Mouse (Mus musculus): ENCODE measurements around the gene Capza1.

Capza1 gene

DNA sequence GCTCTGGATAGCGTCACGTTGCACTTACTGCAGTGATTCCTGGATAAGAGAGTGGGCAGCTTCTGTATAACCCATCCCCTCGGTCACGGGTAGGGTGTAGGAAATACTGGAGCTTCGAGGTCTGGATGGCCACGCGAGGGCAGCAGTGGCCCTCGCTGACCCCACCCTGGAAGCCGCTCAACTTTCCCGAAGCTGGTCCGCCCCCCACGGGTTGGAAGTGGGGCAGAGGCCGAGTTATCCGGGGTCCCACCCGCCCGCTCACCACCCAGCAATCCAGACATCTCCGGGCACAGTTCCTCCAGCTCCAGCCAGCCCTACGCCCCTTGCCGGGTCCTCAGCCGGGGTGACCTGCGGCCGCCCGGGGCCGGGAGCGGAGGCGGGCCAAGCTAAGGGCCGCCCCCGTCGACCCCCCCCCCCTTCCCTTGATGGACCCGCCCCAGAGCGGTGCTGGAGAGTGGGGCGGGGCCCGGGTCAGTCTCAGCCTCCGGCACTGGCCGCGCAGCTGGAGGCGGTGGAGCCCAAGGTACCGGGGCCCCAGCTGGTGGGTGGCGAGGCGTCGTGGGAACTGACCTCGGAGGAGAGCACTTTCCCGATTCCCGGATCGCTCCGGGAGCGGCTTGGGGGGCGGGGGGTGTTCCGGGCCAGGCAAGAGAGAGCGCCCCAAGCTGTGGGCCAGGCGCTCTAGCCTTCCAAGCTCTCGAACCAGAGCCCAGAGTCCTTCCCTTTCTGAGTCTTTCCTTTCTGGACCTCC, 75.6 kb downstream of the Capza1 start:
- no peak for DNase-seq (ENCODE audit: low read depth, low spot score)

GRCm38 (mm10) chr3:104788075-104788474, 76.2 kb downstream of the Capza1 start, which contains the start of gene Rhoc:
Gene Rhoc (plus strand): TSS chr3:104788375.
- no peak for DNase-seq (ENCODE audit: low read depth, low spot score)

DNA sequence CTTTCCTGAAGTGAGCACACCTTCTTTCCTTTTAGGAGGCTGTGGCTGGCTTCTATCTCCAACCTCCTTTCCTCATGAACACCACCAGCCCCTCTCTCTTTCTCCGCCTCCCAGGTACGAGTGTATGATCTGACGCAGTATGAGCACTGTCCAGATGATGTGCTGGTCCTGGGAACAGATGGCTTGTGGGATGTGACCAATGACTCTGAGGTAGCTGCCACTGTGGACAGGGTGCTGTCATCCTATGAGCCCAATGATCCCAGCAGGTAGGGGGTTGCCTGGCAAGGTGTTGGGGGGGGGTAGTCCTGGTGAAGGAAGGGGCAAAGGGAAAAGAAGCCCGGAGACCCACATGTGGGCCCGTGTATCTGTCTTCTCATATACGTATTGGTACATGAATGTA, 79.0 kb downstream of the Capza1 start:
- no peak for DNase-seq (ENCODE audit: low read depth, low spot score)

DNA sequence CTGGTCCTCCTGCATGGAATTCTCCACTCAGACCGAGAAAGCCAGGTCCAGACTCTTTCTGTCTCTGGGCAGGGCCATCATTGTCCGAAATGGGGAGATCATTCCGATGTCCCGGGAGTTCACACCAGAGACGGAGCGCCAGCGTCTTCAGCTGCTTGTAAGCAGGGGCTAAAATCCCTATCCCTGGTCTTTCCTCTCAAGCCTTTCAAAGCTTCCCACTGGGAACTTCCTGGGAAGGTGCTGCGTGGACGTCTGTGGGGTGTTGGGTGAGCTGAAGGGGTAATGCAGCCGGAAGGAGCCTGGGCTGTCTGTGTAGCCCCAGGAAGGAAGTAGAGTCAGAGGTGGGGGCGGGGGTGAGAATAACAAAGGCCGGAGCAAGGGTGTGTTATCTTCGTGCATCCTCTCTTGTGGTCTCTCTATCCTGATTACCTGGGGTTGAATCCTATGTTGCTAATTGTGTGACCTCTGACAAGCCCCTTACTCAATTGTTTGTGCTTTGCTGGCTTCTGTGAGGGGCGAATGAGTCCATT, 80.3 kb downstream of the Capza1 start:
- DNase-seq (ENCODE audit: low read depth, low spot score) = no peak

- DNase-seq (ENCODE audit: low read depth, low spot score) = no peak
Measured at GRCm38 (mm10) chr3:104782061-104782681, 82.1 kb downstream of the Capza1 start.

- DNase-seq (ENCODE audit: low read depth, low spot score) = no peak
Measured at GRCm38 (mm10) chr3:104781471-104781903, 82.8 kb downstream of the Capza1 start, which contains the start of gene Fam19a3. Gene Fam19a3 (minus strand): TSS chr3:104781840.

DNA sequence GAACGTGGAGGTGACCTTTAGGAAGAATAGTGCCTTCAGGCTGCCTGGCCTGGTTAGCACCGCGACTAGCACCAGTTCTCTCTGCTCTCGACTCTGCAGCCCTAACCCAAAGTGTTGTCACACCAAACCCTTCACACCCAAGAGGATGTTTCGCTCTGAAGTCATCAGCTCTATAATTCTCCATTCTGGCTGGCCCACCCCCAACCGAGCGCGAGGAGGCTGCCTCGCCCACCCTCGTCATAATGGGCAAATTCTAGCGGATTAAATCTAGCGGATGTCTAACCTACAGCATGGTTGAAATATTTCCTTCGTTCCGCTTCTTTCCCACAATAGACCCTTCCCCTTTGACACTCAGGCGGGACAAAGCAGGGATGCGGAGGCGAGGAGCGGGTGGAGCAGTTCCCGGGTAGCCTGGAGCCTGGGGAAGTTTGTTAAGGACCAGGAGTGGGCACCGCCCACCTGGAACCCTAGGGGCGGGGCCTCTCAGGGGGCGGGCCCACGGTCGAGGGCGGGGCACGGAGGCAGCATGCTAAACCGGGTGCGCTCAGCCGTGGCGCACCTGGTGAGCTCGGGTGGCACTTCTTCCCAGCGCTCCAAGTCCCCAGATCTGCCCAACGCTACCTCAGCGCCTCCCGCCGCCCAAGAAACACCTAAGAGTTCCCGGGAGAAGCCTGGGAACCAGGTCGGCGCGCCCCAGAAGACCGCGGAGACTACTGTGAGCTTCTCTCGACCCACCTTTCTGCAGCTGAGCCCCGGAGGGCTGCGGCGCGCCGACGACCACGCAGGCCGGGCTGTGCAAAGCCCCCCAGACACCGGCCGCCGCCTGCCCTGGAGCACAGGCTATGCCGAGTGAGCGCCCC, 83.5 kb downstream of the Capza1 start, which contains the start of gene Ppm1j:
Gene Ppm1j, plus strand, starts transcription at position 496 of the 860 bp plus-strand sequence.
- no peak for DNase-seq (ENCODE audit: low read depth, low spot score)

GRCm38 (mm10) chr3:104779949-104780348, 84.4 kb downstream of the Capza1 start:
- no peak for DNase-seq (ENCODE audit: low read depth, low spot score)

DNA sequence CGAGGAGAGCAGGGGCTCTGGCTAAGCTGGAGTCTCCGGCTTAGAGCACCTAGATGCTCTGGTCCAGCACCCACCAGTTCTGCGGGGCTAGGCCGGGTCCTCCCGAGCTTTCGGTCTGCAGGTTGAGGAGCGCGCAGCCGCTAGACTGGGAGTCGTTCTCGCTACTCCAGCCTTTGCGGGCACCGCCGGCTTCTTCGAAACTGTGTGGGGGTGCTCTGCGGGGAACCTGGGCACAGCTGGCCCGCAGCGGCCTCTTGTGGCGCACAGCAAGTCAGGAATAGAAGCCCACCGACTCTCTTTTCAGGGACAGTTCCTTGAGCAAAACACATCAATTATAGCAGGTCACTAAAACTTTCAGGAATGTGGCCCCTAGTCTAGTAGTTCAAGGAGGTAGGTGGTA, 87.0 kb downstream of the Capza1 start:
- DNase-seq (ENCODE audit: low read depth, low spot score) = no peak

GRCm38 (mm10) chr3:104773301-104773700, 91.0 kb downstream of the Capza1 start:
- no peak for DNase-seq (ENCODE audit: low read depth, low spot score)

All from c-Kit-negative CD71-positive TER-119-positive erythroid progenitor cells, embryonic 14.5 days (primary cell).